Mouse (Mus musculus) lung, adult 2 months (tissue): Measurements from ENCODE around the gene Ccne1. TPM values are rescaled to one million over a fixed set of nuclear protein-coding genes. Genes with fewer than 3 reads are reported as not detected.
"Not testable (repeated sequence)": the region's sequence is repeated elsewhere in the genome, so short reads cannot be mapped to it uniquely, and the experiment has no call there.

Experiments
- DNase-seq: peaks from one replicate; pipeline ENCODE4 v3.0.0; 2022
- H3K4me1 ChIP-seq: fragments of 200-500 bp; 2 replicates; pipeline ENCODE4 v1.6.1; 2011; ENCODE audit warnings: low read length; ENCODE audit not compliant: control insufficient read depth, insufficient read depth
- H3K4me3 ChIP-seq: fragments of 200-500 bp; replicated peaks from 2 replicates; pipeline ENCODE3; 2011; ENCODE audit warnings: low read depth, mild to moderate bottlenecking, control low read depth, low read length; ENCODE audit errors: extremely low read depth
- CTCF ChIP-seq: fragments of 200-500 bp; IDR thresholded peaks from 2 replicates; pipeline ENCODE4 v1.5.1; 2011; ENCODE audit warnings: mild to moderate bottlenecking, low read length, control low read depth; ENCODE audit not compliant: insufficient read depth
- POLR2A ChIP-seq: fragments of 200-500 bp; IDR thresholded peaks from 2 replicates; pipeline ENCODE4 v1.6.1; 2011; ENCODE audit warnings: low read depth, mild to moderate bottlenecking, control low read depth, low read length, borderline replicate concordance; ENCODE audit errors: extremely low read depth
- WGBS: fragments of 180-500 bp; shearing (Covaris S2); methylation state at CpG from one replicate; pipeline ENCODE4 v1.1.7; 2018; 5-methylcytosine and 5-hydroxymethylcytosine counted together
- polyA plus RNA-seq: library from polyadenylated mRNA; depleted of rRNA; stranded (reverse); fragments of >200 nt; gene quantifications from 2 replicates; pipeline ENCODE4 v1.2.3, GENCODE M21; 2012

Ccne1 gene
- polyA plus RNA-seq, 1 experiment = 1.2 TPM

DNA sequence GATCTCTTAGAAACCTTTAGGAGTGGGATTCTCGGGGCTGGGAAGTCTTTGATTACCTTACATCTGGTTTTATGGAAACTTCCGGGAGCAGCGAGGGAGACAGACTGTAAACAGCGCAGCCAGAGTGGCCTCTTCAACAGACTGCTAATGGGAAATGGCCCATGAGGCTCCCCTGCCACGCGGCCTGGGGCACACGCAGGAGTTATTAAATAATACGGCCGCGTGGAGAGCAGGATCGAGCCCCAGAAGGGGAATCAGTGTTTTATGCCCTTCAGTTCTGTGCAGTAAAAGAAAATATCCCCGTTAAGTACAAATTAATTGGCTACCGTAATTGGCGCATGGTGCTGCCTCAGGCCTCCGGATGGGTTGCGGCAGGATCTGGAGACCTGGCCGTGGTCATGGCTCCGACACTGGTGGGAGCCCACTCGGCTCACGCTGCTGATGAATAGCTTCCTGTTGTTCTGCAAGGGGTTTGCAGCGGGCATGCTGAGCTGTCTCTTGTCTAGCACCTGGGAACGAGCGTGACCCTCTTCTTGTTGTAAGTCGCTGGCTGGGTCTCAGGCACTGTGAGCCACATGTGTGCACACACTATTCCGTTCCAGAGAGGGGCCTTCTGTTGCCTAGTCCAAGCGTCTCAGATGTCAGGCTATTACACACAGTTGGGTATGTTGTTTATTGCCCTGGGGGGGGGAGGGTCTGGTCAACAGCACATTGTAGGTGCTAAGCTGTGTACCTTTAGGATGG is 22.8 kb upstream of the Ccne1 start:
- 76% methylated on average over 26 of the region's 26 CpGs for WGBS
- Histone ChIP-seq H3K4me1 (no peaks in the 10 kb centered on the region), H3K4me3 (no peak overlapping the region)
- TF ChIP-seq POLR2A = no peak
- no peak for DNase-seq

DNA sequence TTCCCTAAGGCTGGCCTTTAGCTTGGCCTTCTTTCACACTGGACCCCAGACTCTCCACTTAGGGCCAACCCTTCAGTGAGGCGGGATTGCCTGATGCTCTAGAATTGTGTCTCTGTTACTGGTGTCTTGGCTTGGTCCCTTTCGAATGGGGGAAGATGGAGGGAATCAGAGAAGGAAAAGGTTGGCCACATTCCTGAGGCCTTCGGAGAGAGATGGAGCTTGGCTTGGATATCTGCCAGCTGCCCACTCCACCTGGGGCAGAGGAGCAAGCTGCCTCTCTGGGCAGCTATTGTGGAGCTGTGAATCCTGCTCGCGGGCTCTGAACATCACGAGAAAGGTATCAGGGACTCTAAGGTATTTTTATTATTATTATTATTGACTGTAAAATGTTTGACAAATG is 22.2 kb upstream of the Ccne1 start:
- DNase-seq = no peak
- Histone ChIP-seq H3K4me1 (no peaks in the 10 kb centered on the region), H3K4me3 (no peak overlapping the region)
- 76% methylated on average over 6 of the region's 6 CpGs for WGBS
- TF ChIP-seq POLR2A (no peak), CTCF (no peak)

DNA sequence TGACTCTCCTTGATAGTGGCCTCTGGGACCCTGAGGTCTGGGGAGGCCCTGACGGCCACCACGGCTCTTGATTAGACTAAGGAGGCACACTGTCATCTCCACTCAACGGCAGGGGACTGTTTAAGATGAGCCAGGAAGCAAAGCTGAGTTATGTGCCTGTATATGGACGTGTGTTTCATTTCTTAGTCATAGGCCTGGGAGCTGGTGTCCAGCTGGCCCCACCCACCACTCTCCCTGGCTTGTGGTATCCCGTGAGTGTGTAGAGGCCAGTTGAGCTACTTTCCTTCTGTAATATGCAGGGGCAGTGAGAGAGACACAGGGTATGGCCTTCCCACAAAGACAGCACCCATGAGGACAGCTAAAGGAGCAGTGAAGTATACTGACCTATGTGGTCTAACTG is 20.9 kb upstream of the Ccne1 start:
- WGBS = 32% methylated on average over 5 of the region's 5 CpGs
- DNase-seq, H3K4me3 ChIP-seq, H3K4me1 ChIP-seq: not testable (repeated sequence)

DNA sequence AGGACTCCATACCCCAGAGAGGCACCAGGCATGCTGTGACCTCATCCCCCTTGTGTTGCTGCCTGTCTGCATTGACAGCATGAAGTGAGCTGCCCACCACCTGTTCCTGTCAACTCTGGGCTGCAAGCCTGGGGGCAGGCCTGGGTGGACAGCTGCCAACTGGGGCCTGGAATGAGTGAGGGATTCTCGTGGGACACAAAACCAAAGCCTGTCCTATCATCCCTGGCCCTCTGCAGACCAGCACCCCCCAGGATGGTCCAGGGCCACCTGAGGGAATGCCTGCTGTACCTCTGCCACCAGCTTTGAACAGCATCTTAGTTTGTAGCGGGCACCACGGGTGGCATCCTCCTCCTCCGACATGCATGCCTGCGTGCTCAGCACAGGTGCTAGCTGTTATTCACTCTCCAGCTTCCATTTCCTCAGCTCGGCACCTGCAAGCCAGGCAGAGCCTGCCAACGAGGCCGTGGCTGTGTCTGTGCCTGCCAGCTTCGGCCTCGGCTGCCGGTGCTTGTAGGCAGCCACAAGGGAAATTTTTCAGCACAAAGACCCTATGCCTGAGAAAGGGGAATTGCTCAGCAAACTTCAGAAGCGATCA is 18.3 kb upstream of the Ccne1 start:
- DNase-seq = no peak

DNA sequence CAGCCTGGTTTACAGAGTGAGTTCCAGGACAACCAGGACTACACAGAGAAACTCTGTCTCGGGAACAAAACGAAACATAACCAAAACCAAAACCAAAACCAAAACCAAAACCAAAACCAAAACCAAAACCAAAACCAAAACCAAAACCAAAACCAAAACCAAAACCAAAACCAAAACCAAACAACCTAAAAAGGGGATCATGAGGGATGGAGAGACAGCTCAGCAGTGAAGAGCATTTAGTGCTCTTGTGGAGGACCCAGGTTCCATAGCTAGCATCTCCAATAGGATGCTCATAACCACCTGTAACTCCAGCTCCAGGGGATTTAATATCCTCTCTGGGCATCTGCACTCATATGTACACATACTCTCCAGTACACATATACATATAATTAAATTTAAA is 16.8 kb upstream of the Ccne1 start:
- H3K4me1 ChIP-seq, H3K4me3 ChIP-seq, DNase-seq: not testable (repeated sequence)
- 84% methylated on average over 2 of the region's 2 CpGs for WGBS

More for the DNA sequence above, 18.3 kb upstream of the Ccne1 start:
- WGBS = 72% methylated on average over 12 of the region's 12 CpGs
- Histone ChIP-seq H3K4me3 (no peak overlapping the region), H3K4me1 (no peaks in the 10 kb centered on the region)
- no peak for TF ChIP-seq POLR2A

DNA sequence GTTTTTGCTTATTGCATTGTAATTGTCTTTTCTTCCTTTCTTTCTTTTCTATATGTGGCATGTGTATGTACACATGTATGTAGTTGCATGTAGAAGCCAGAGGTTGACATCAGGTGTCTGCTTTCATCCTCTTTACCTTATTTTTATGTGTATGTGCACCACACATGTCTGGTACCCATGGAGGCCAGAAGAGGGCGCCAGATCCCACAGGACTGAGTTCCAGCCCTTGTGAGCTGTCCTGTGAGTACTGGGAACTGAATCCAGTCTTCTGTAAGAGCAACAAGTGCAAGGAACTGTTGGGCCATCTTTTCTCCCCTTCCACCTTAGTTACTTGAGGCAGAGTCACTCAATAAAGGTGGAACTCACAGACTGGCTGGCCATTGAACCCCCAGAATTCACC is 11.3 kb upstream of the Ccne1 start:
- no peak for TF ChIP-seq POLR2A
- no peak for TF ChIP-seq CTCF
- no peak overlapping the region for H3K4me3 ChIP-seq
- WGBS = 3% methylated on average over 1 of the region's 1 CpGs

DNA sequence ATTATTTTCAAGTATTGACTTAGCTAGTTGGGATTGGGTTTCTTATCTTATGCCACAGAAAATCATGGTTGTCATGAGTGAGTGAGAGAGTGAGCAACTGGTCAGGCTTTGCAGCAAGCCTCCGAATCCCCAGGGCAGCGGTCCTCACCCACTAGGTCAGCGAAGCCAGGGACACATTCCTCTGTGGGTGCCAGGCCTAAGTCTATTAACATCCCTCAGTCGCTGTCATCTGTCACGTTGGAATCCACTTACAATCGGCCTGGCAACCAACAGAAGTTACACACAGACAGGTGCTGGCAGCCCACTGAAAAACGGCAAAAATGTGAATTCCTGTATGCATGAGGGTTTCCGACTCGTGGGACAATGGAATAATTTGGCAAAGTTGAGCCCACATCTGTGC is 5.1 kb upstream of the Ccne1 start:
- no peak for DNase-seq
- 63% methylated on average over 9 of the region's 9 CpGs for WGBS
- no peaks in the 10 kb centered on the region for H3K4me1 ChIP-seq
- no peak for TF ChIP-seq POLR2A
- TF ChIP-seq CTCF = no peak
- no peak overlapping the region for H3K4me3 ChIP-seq

More for the DNA sequence above, 11.3 kb upstream of the Ccne1 start:
- no peaks in the 10 kb centered on the region for H3K4me1 ChIP-seq
- no peak for DNase-seq

DNA sequence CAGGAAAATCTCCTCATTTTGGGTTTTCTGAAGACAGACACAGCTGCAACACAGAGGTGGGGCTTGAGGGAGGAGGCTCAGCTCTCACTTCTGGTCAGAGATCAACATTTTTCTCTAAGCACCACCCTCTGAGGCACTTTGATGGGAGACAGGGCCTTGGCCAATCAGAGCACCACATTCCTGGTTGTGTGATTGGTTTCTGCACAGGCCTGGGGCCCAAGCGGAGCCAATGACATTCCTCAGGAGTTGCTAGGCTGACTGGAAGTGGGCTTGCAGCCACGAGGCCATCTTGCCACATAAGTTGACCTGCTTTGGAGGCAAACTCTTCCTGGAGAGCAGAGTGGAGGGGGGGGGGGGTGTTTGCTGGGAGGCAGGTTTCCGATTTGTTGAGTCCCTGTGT is 4.7 kb upstream of the Ccne1 start:
- Histone ChIP-seq H3K4me3 (no peak overlapping the region), H3K4me1 (0 out of 2 replicates have a peak, but pooled peaks cover under 1% of the 10 kb centered on the region)
- WGBS = 35% methylated on average over 3 of the region's 3 CpGs
- TF ChIP-seq POLR2A (no peak), CTCF (no peak)
- peak; percentile 24 for DNase-seq

DNA sequence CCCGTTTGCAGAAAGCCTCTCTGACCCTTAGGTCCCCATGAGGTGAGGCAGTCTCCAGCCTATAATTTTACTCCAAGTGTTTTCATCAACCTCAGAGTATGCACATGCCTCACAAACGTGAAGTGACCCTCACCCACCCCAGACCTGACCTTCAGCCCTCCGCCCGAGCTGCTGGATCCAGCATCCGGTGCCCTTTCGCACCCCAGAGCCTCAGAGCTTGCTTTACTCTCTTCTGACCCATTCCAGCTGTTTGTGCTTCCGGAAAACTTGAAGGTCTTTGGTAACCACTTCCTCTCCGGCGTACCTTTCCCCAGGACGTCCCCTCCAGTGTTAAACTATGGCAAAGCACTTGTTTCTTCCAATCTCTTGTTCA is 912 bp upstream of the Ccne1 start:
- peak; percentile 10 for DNase-seq
- Histone ChIP-seq H3K4me3 (no peak overlapping the region), H3K4me1 (peaks cover 5% of the 10 kb centered on the region; the same call in 1 of the 2 replicates)
- WGBS = 16% methylated on average over 10 of the region's 10 CpGs
- no peak for TF ChIP-seq POLR2A
- TF ChIP-seq CTCF = no peak

DNA sequence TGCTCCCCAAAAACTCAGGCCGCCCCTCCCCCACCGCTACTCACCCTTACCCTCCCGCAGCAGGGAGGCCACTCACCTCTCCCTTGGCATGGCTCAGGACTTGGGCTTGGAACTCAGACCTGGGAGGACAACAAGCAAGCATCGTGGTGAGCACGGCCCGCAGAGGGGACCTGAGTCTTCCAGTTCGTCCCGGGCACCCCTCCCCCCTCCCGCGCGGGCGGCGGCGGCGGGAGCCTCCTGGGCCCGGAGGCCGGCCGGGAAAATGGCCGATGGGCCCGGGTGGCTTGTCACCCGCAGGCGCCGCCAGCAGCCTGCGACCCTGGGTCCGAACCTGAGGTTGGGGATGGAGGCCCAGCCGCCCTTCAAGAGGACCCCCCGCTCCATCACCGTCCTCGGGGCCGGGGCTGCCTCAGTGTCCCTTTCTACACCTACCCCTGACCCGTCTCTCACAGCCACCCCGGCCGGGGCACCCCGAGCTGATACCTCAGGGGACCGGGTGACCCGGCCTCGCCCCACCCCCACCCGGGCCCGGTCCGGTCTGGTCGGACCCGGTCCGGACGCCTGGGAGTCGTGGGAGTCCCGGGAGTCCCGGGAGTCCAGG is 523 bp downstream of the Ccne1 start:
- Histone ChIP-seq H3K4me1 (peaks cover 5% of the 10 kb centered on the region; the same call in 1 of the 2 replicates), H3K4me3 (peak overlapping the region; percentile 68)
- TF ChIP-seq POLR2A (no peak), CTCF (no peak)
- WGBS = 1% methylated on average over 47 of the region's 47 CpGs
- no peak for DNase-seq
